Mouse (Mus musculus) heart, postnatal 0 days (tissue): ENCODE measurements around the gene Gm4969. TPM values are rescaled to one million over a fixed set of nuclear protein-coding genes. Genes with fewer than 3 reads are reported as not detected.

Experiments
- ATAC-seq: fragments of 200-750 bp; cut with Nextera tagmentation; 2 replicates; pipeline ENCODE4 v1.8.0; 2017; ENCODE audit warnings: low read depth, moderate number of reproducible peaks, moderate library complexity; ENCODE audit not compliant: insufficient read depth
- DNase-seq: peaks from one replicate; pipeline ENCODE4 v3.0.0-alpha.2; 2016; ENCODE audit warnings: low spot score
- H3K27ac ChIP-seq: fragments of 300-500 bp; sonication (generic); 2 replicates; pipeline ENCODE4 v1.5.1; 2014; ENCODE audit warnings: low read depth, mild to moderate bottlenecking
- H3K27me3 ChIP-seq: fragments of 300-500 bp; sonication (generic); 2 replicates; pipeline ENCODE4 v1.6.1; 2014; ENCODE audit warnings: low read length, mixed read lengths; ENCODE audit not compliant: control insufficient read depth, insufficient read depth
- H3K36me3 ChIP-seq: fragments of 300-500 bp; sonication (generic); replicated peaks from 2 replicates; pipeline ENCODE4 v1.6.1; 2014; ENCODE audit warnings: low read length, mixed read lengths; ENCODE audit not compliant: control insufficient read depth, insufficient read depth
- H3K4me1 ChIP-seq: fragments of 300-500 bp; sonication (generic); 2 replicates; pipeline ENCODE4 v1.6.1; 2014; ENCODE audit warnings: antibody characterized with exemption; ENCODE audit not compliant: control insufficient read depth, insufficient read depth
- H3K4me2 ChIP-seq: fragments of 300-500 bp; sonication (generic); 2 replicates; pipeline ENCODE4 v1.6.1; 2014; ENCODE audit warnings: low read depth, mild to moderate bottlenecking, low read length, moderate library complexity
- H3K4me3 ChIP-seq: fragments of 300-500 bp; sonication (generic); 2 replicates; pipeline ENCODE4 v1.5.1; 2014; ENCODE audit warnings: low read depth, low read length
- H3K9ac ChIP-seq: fragments of 300-500 bp; sonication (generic); replicated peaks from 2 replicates; pipeline ENCODE4 v1.6.1; 2014; ENCODE audit warnings: low read depth, low read length, mixed read lengths
- H3K9me3 ChIP-seq: fragments of 300-500 bp; sonication (generic); replicated peaks from 2 replicates; pipeline ENCODE4 v1.6.1; 2016; ENCODE audit warnings: low read length; ENCODE audit not compliant: control insufficient read depth
- CTCF ChIP-seq: IDR thresholded peaks from 2 replicates; pipeline ENCODE4 v1.5.1; 2016; ENCODE audit warnings: antibody characterized with exemption, control low read depth, low read depth
- EP300 ChIP-seq: IDR thresholded peaks from 2 replicates; pipeline ENCODE4 v1.6.1; 2016; ENCODE audit warnings: antibody characterized with exemption, low read depth
- WGBS: fragments of 180-500 bp; shearing (Covaris S2); extraction: QIAGEN DNeasy Blood & Tissue Kit; methylation state at CpG from one replicate; pipeline ENCODE4 v1.1.7; 2014; 5-methylcytosine and 5-hydroxymethylcytosine counted together
- polyA plus RNA-seq: library from polyadenylated mRNA; unstranded; fragments of >200 nt; fragmentation: Nextera tagmentation; extraction: Ambion mirVana; gene quantifications from 2 replicates; pipeline ENCODE4 v1.2.1, GENCODE M21; 2015
- total RNA-seq: library from RNA; depleted of rRNA; stranded (reverse); fragments of >200 nt; gene quantifications from 2 replicates; pipeline ENCODE4 v1.2.3, GENCODE M21; 2014; ENCODE audit warnings: low replicate concordance

The Gm4969 gene
- total and polyA plus RNA-seq, 2 experiments from 2014 or later, result 0.38 to 0.69 TPM

DNA sequence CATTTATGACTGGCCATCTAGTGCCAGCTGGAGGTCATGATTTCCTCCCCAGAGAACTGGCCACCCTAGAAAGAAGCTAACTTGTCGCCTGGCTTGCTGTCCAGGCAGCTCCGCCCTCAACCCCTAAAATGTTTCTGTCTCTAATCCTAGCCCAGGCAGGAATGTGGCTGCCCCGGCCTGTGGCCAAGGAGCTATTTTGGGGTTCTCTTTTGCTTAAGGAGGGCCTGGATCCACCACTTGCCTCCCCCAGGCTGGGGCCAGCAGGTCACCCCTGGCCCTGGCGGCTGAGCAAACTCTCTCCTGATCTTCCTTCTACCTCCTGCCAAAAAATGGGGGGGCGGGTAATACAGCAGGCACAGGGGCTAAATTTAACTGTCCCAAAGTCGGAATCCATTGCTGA, 35.1 kb downstream of the Gm4969 start:
- Histone ChIP-seq H3K27me3 (no peaks in the 10 kb centered on the region), H3K4me3 (peak overlapping the region; percentile 62), H3K9me3 (no peaks in the 10 kb centered on the region), H3K4me1 (peaks cover 50% of the 10 kb centered on the region), H3K36me3 (peaks cover 59% of the 10 kb centered on the region), H3K27ac (peak overlapping the region; percentile 95), H3K4me2 (peak overlapping the region; percentile 78), H3K9ac (peak overlapping the region; percentile 69)
- TF ChIP-seq EP300, result no peak
- TF ChIP-seq CTCF, result no peak
- WGBS, result 15% methylated on average over 6 of the region's 6 CpGs
- DNase-seq (peak; percentile 84), ATAC-seq (peak; percentile 80)

DNA sequence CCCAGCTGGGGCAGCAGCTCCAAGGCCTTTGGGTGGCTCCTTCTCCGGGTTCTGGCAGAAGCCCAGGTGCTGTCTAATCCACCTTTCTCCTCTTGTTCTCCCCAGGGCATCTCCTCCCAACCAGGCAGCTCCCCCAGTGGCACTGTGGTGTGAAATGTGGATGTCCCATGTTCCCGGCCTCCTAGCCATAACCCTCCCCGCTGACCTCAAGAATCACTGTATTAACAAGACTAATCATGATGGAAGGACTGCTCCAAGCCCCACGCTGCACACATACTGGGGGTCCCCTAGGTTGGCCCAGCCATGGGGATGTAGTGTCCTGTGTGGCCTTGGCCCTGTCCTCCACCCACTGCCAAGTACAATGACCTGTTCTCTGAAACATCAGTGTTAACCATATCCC, 36.0 kb downstream of the Gm4969 start:
- Histone ChIP-seq H3K36me3 (peaks cover 53% of the 10 kb centered on the region), H3K4me1 (peaks cover 59% of the 10 kb centered on the region), H3K27me3 (no peaks in the 10 kb centered on the region), H3K4me3 (no peak overlapping the region), H3K9me3 (no peaks in the 10 kb centered on the region), H3K4me2 (no peak overlapping the region), H3K27ac (peak overlapping the region; percentile 95), H3K9ac (0 out of 2 replicates have a peak overlapping the region, but pooled peaks have one; percentile 69)
- 83% methylated on average over 4 of the region's 4 CpGs for WGBS
- no peak for ATAC-seq
- no peak for TF ChIP-seq EP300
- no peak for TF ChIP-seq CTCF
- no peak for DNase-seq

DNA sequence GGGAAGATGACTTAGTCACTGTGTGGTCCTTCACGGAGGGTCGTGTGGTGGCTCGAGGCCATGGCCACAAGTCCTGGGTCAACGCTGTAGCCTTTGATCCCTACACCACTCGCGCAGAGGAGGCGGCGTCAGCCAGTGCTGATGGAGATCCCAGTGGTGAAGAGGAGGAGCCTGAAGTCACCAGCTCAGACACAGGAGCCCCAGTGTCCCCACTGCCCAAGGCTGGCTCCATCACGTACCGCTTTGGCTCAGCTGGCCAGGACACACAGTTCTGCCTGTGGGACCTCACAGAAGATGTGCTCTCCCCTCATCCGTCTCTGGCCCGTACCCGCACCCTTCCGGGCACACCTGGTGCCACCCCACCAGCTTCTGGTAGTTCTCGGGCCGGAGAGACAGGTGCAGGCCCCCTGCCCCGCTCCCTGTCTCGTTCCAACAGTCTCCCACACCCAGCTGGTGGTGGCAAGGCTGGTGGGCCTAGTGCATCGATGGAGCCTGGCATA, 37.7 kb downstream of the Gm4969 start:
- Histone ChIP-seq H3K9ac (no peak overlapping the region), H3K27me3 (no peaks in the 10 kb centered on the region), H3K9me3 (no peaks in the 10 kb centered on the region), H3K36me3 (peaks cover 52% of the 10 kb centered on the region), H3K27ac (no peak overlapping the region), H3K4me2 (no peak overlapping the region), H3K4me3 (no peak overlapping the region), H3K4me1 (peaks cover 51% of the 10 kb centered on the region)
- ATAC-seq (no peak), DNase-seq (no peak)
- TF ChIP-seq CTCF (no peak), EP300 (no peak)
- 86% methylated on average over 18 of the region's 19 CpGs for WGBS

DNA sequence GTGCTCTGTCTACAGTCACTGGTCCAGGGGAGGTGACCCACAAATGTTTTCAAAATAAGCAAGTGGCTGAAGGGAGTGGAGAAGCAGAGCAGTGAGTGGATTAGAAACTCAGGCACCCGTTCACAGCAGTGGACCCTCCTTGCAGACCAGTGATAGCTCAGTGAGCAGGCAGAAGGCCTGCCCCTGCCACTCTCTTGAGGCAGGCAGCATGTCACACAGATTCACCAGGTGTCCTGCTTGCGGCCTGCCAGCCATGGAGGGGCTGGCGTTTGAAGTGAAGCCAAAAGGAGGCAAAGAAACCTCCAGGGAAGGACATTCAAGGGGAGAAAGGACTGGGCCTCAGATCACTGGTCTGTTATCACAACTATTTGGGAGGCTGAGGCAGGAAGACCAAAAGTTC, 39.4 kb downstream of the Gm4969 start:
- TF ChIP-seq EP300 (no peak), CTCF (no peak)
- H3K36me3 ChIP-seq, result peaks cover 52% of the 10 kb centered on the region
- no peaks in the 10 kb centered on the region for H3K27me3 ChIP-seq
- H3K4me1 ChIP-seq, result peaks cover 41% of the 10 kb centered on the region
- no peak for ATAC-seq
- H3K9ac ChIP-seq, result no peak overlapping the region
- no peaks in the 10 kb centered on the region for H3K9me3 ChIP-seq
- WGBS, result 55% methylated on average over 3 of the region's 3 CpGs
- no peak for DNase-seq
- no peak overlapping the region for H3K4me3 ChIP-seq
- no peak overlapping the region for H3K4me2 ChIP-seq
- H3K27ac ChIP-seq, result no peak overlapping the region

DNA sequence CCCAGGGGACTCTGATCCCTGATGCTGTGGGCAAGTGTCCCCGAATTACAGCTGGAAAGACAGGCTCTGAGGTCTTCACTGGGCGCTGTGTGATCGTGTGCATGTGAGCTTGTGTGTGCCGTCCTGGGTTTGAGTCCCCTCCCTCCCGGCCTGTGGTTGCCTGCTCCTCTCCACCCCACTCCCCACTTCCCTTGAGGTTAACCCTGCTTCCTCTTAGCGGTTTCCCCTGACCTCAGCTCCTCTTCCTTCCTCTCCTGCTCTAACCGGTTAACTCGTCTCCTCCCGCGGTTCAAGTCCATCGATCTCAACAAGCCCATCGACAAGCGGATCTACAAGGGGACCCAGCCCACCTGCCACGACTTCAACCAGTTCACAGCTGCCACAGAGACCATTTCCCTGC, 40.4 kb downstream of the Gm4969 start:
- no peaks in the 10 kb centered on the region for H3K9me3 ChIP-seq
- ATAC-seq (no peak), DNase-seq (no peak)
- peak overlapping the region; percentile 92; the same call in 1 of the 2 replicates for H3K4me3 ChIP-seq
- H3K27me3 ChIP-seq, result no peaks in the 10 kb centered on the region
- WGBS, result 56% methylated on average over 14 of the region's 14 CpGs
- peaks cover 36% of the 10 kb centered on the region for H3K4me1 ChIP-seq
- H3K4me2 ChIP-seq, result peak overlapping the region; percentile 91
- no peak overlapping the region for H3K9ac ChIP-seq
- TF ChIP-seq CTCF (no peak), EP300 (no peak)
- peak overlapping the region; percentile 97; the same call in 1 of the 2 replicates for H3K27ac ChIP-seq
- peaks cover 49% of the 10 kb centered on the region for H3K36me3 ChIP-seq

DNA sequence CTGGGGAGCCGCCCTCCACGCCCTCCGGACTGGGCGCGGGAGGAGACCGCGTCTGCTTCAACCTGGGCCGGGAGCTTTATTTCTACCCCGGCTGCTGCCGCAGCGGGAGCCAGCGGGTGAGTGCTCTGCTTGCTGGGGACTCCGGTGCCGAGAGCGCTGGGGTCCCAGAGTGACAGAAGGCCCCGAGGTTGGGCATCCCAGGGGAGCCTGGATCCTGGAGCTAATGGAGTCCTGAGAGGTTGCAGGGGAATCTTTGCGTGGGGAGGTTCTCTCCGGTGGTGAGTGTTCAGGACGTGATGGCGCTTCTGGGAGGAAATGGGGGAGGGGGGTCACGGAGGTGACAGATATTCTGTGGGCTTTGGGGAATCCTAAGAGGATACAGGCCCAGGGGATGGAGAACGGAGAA, 41.6 kb downstream of the Gm4969 start:
- H3K36me3 ChIP-seq, result peaks cover 38% of the 10 kb centered on the region
- H3K4me1 ChIP-seq, result peaks cover 25% of the 10 kb centered on the region
- H3K27ac ChIP-seq, result peak overlapping the region; percentile 97
- H3K9me3 ChIP-seq, result no peaks in the 10 kb centered on the region
- DNase-seq (no peak), ATAC-seq (no peak; the same call in none of the 2 replicates)
- WGBS, result under 1% methylated on average over 22 of the region's 22 CpGs
- H3K9ac ChIP-seq, result peak overlapping the region; percentile 99
- H3K4me3 ChIP-seq, result peak overlapping the region; percentile 92
- no peaks in the 10 kb centered on the region for H3K27me3 ChIP-seq
- peak overlapping the region; percentile 91 for H3K4me2 ChIP-seq
- TF ChIP-seq EP300 (no peak), CTCF (no peak)
